In genomic region chr2:93045129-93045817, GRCm38 (mm10) we compare ENCODE assay signal across 7 mouse cellular contexts. TPM values are rescaled to one million over a fixed set of nuclear protein-coding genes. Genes with fewer than 3 reads are reported as not detected.
DNase-seq lines count a peak whose midpoint lies in the region; ATAC-seq and TF ChIP-seq lines count a peak whose summit lies in the region.

No protein-coding gene starts in this region.

- peaks cover 2% of the 10 kb centered on the region; the same call in 1 of the 2 replicates for H3K4me1 ChIP-seq in embryonic facial prominence, embryonic 11.5 days (ENCODE audit: control insufficient read depth, insufficient read depth, low read length)
- H3K4me1 ChIP-seq in kidney, adult 2 months (ENCODE audit: control insufficient read depth, insufficient read depth, low read length), result peaks cover 6% of the 10 kb centered on the region; the same call in 1 of the 2 replicates
- H3K4me1 ChIP-seq in limb, embryonic 12.5 days (replicated peaks), result peaks cover 43% of the 10 kb centered on the region
- peaks cover 28% of the 10 kb centered on the region for H3K4me1 ChIP-seq in midbrain, embryonic 15.5 days
- H3K4me1 ChIP-seq in spleen, adult 2 months (ENCODE audit: control insufficient read depth, insufficient read depth, insufficient read length), result peaks cover 2% of the 10 kb centered on the region; the same call in 1 of the 2 replicates

- peak overlapping the region; percentile 61 for H3K4me2 ChIP-seq in embryonic facial prominence, embryonic 11.5 days (ENCODE audit: low read depth, low read length)
- H3K4me2 ChIP-seq in limb, embryonic 12.5 days, result peak overlapping the region; percentile 83
- H3K4me2 ChIP-seq in midbrain, embryonic 15.5 days, result peak overlapping the region; percentile 83

- peak overlapping the region; percentile 86 for H3K4me3 ChIP-seq in embryonic facial prominence, embryonic 11.5 days (ENCODE audit: low read depth, low read length)
- peak overlapping the region; percentile 86 for H3K4me3 ChIP-seq in kidney, adult 2 months (ENCODE audit: insufficient read depth, low read depth, low read length)
- H3K4me3 ChIP-seq in limb, embryonic 12.5 days (replicated peaks), result peak overlapping the region; percentile 79
- peak overlapping the region; percentile 78 for H3K4me3 ChIP-seq in midbrain, embryonic 15.5 days
- peak overlapping the region; percentile 85 for H3K4me3 ChIP-seq in spleen, adult 2 months (ENCODE audit: extremely low read depth, insufficient read depth, insufficient read length)

- peak; percentile 72 for TF ChIP-seq POLR2A in kidney, adult 2 months (IDR thresholded peaks at IDR 0.05; ENCODE audit: low read depth, low read length)
- TF ChIP-seq POLR2A in spleen, adult 2 months (IDR thresholded peaks at IDR 0.05; ENCODE audit: low read depth, low read length), result peak; percentile 85

- no peaks in the 10 kb centered on the region for H3K36me3 ChIP-seq in embryonic facial prominence, embryonic 11.5 days (replicated peaks; ENCODE audit: control insufficient read depth, insufficient read depth, low read depth, low read length)
- no peaks in the 10 kb centered on the region for H3K36me3 ChIP-seq in kidney, adult 2 months (ENCODE audit: control insufficient read depth, insufficient read depth, low read length)
- 0 out of 2 replicates have a peak, but pooled peaks cover 11% of the 10 kb centered on the region for H3K36me3 ChIP-seq in limb, embryonic 12.5 days
- no peaks in the 10 kb centered on the region for H3K36me3 ChIP-seq in midbrain, embryonic 15.5 days (replicated peaks)
- no peaks in the 10 kb centered on the region for H3K36me3 ChIP-seq in spleen, adult 2 months (ENCODE audit: control insufficient read depth, insufficient read depth, low read length)

- under 1% methylated on average over 42 of the region's 55 CpGs for WGBS in embryonic facial prominence, embryonic 11.5 days
- WGBS in kidney, adult 2 months, result 1% methylated on average over 55 of the region's 55 CpGs
- under 1% methylated on average over 55 of the region's 55 CpGs for WGBS in limb, embryonic 12.5 days
- under 1% methylated on average over 48 of the region's 55 CpGs for WGBS in midbrain, embryonic 15.5 days
- under 1% methylated on average over 52 of the region's 55 CpGs for WGBS in spleen, adult 2 months

- ATAC-seq in embryonic facial prominence, embryonic 11.5 days (replicated peaks; ENCODE audit: insufficient number of reproducible peaks, low FRiP score, low TSS enrichment, low read depth), result peak; percentile 92
- ATAC-seq in limb, embryonic 12.5 days (ENCODE audit: insufficient number of reproducible peaks, insufficient read depth, low FRiP score, low TSS enrichment, low read depth), result peak; percentile 89
- ATAC-seq in midbrain, embryonic 15.5 days (replicated peaks), result peak; percentile 96

- H3K27ac ChIP-seq in embryonic facial prominence, embryonic 11.5 days (replicated peaks; ENCODE audit: low read depth, low read length), result peak overlapping the region; percentile 92
- peak overlapping the region; percentile 74 for H3K27ac ChIP-seq in kidney, adult 2 months (ENCODE audit: insufficient read depth, low read depth, low read length)
- H3K27ac ChIP-seq in limb, embryonic 12.5 days, result peak overlapping the region; percentile 98
- peak overlapping the region; percentile 92 for H3K27ac ChIP-seq in midbrain, embryonic 15.5 days
- peak overlapping the region; percentile 78 for H3K27ac ChIP-seq in spleen, adult 2 months (ENCODE audit: insufficient read depth, low read length)

- no peaks in the 10 kb centered on the region for H3K9me3 ChIP-seq in embryonic facial prominence, embryonic 11.5 days (replicated peaks; ENCODE audit: control insufficient read depth, low read length)
- H3K9me3 ChIP-seq in limb, embryonic 12.5 days, result no peaks in the 10 kb centered on the region
- no peaks in the 10 kb centered on the region for H3K9me3 ChIP-seq in midbrain, embryonic 15.5 days

- H3K27me3 ChIP-seq in embryonic facial prominence, embryonic 11.5 days (ENCODE audit: control insufficient read depth, insufficient read depth, low read length), result no peaks in the 10 kb centered on the region
- no peaks in the 10 kb centered on the region for H3K27me3 ChIP-seq in kidney, adult 2 months (replicated peaks; ENCODE audit: control insufficient read depth, insufficient read depth, low read length)
- peaks cover 6% of the 10 kb centered on the region; the same call in 1 of the 2 replicates for H3K27me3 ChIP-seq in limb, embryonic 12.5 days
- H3K27me3 ChIP-seq in midbrain, embryonic 15.5 days (replicated peaks), result no peaks in the 10 kb centered on the region
- no peaks in the 10 kb centered on the region for H3K27me3 ChIP-seq in spleen, adult 2 months (ENCODE audit: control insufficient read depth, insufficient read depth, low read length)

- TF ChIP-seq CTCF in kidney, adult 2 months (conservative IDR thresholded peaks at IDR 0.05; ENCODE audit: insufficient read depth, insufficient read length, low read depth, low read length), result no peak
- no peak for TF ChIP-seq CTCF in spleen, adult 2 months (IDR thresholded peaks at IDR 0.05; ENCODE audit: extremely low read depth, insufficient read depth, insufficient read length, insufficient replicate concordance)

- peak overlapping the region; percentile 99 for H3K9ac ChIP-seq in embryonic facial prominence, embryonic 11.5 days (replicated peaks; ENCODE audit: low read length)
- peak overlapping the region; percentile 97 for H3K9ac ChIP-seq in limb, embryonic 12.5 days (replicated peaks)
- peak overlapping the region; percentile 91 for H3K9ac ChIP-seq in midbrain, embryonic 15.5 days

- DNase-seq in adrenal gland, postnatal 14 days, result peak; percentile 97
- DNase-seq in embryonic facial prominence, embryonic 11.5 days (ENCODE audit: low spot score), result peak; percentile 94
- DNase-seq in heart, adult 18-20 months, result peak; percentile 97 to 98
- peak; percentile 98 for DNase-seq in kidney, adult 2 months
- DNase-seq in spleen, adult 2 months (ENCODE audit: low read depth in 1 of 2, low spot score in 2 of 2), result peak; percentile 84 to 96

RNA-seq across cellular contexts. Expression of gene Prdm11, which starts 0.7 kb away (rescaled TPM):
- total RNA-seq in adrenal gland, postnatal 14 days (2021), result 40.8 and 45.4 TPM in 2 replicates
- polyA plus RNA-seq in embryonic facial prominence, embryonic 11.5 days (2014; fragmentation: Nextera tagmentation; extraction: Ambion mirVana), result 1.8 and 2.7 TPM in 2 replicates
- total RNA-seq in heart, adult 18-20 months (2021), result 1 to 10 TPM; 8.4 to 9.5 TPM
- 3.6 and 4.4 TPM in 2 replicates for polyA plus RNA-seq in kidney, adult 2 months (2012; rRNA removed)
- polyA plus RNA-seq in limb, embryonic 12.5 days (2016; fragmentation: Nextera tagmentation; extraction: Ambion mirVana), result 6.1 and 7.2 TPM in 2 replicates
- 3.5 and 3.7 TPM in 2 replicates for polyA plus RNA-seq in midbrain, embryonic 15.5 days (2015; fragmentation: Nextera tagmentation; extraction: Ambion mirVana)
- 11.0 and 12.0 TPM in 2 replicates for polyA plus RNA-seq in spleen, adult 2 months (2012; rRNA removed)

Comparison
In these comparisons a context has a peak if more than half of its experiments do, and no peak if none do; other contexts are left out.
1. Peak in every context shown above with its lines: DNase-seq, ATAC-seq, H3K4me3 ChIP-seq and H3K27ac ChIP-seq.